Mouse (Mus musculus) embryonic facial prominence, embryonic 11.5 days (tissue): ENCODE results near the gene Gper1. TPM values are rescaled to one million over a fixed set of nuclear protein-coding genes. Genes with fewer than 3 reads are reported as not detected.

Experiments used
- ATAC-seq: fragments of 200-750 bp; cut with Nextera tagmentation; replicated peaks from 2 replicates; pipeline ENCODE4 v1.8.0; 2017; ENCODE audit warnings: low read depth; ENCODE audit not compliant: insufficient number of reproducible peaks, low FRiP score, low TSS enrichment
- DNase-seq: peaks from one replicate; pipeline ENCODE4 v3.0.0-alpha.2; 2015; ENCODE audit warnings: low spot score
- H3K27ac ChIP-seq: fragments of 300-500 bp; sonication (generic); replicated peaks from 2 replicates; pipeline ENCODE4 v1.5.1; 2014; ENCODE audit warnings: mild to moderate bottlenecking, low read depth, low read length, control low read depth
- H3K27me3 ChIP-seq: fragments of 300-500 bp; sonication (generic); 2 replicates; pipeline ENCODE4 v1.6.1; 2014; ENCODE audit warnings: mild to moderate bottlenecking, low read length, moderate library complexity, mixed read lengths; ENCODE audit not compliant: control insufficient read depth, insufficient read depth
- H3K36me3 ChIP-seq: fragments of 300-500 bp; sonication (generic); replicated peaks from 2 replicates; pipeline ENCODE4 v1.6.1; 2014; ENCODE audit warnings: low read depth, mild to moderate bottlenecking, low read length, moderate library complexity, mixed read lengths; ENCODE audit not compliant: control insufficient read depth, insufficient read depth
- H3K4me1 ChIP-seq: fragments of 300-500 bp; sonication (generic); 2 replicates; pipeline ENCODE4 v1.6.1; 2014; ENCODE audit warnings: low read length, mixed read lengths; ENCODE audit not compliant: control insufficient read depth, insufficient read depth
- H3K4me2 ChIP-seq: fragments of 300-500 bp; sonication (generic); 2 replicates; pipeline ENCODE4 v1.6.1; 2014; ENCODE audit warnings: low read depth, mild to moderate bottlenecking, control low read depth, low read length, moderate library complexity
- H3K4me3 ChIP-seq: fragments of 300-500 bp; sonication (generic); 2 replicates; pipeline ENCODE4 v1.5.1; 2014; ENCODE audit warnings: low read depth, low read length, control low read depth
- H3K9ac ChIP-seq: fragments of 300-500 bp; sonication (generic); replicated peaks from 2 replicates; pipeline ENCODE4 v1.6.1; 2014; ENCODE audit warnings: mild to moderate bottlenecking, control low read depth, low read length
- H3K9me3 ChIP-seq: fragments of 300-500 bp; sonication (generic); replicated peaks from 2 replicates; pipeline ENCODE4 v1.6.1; 2016; ENCODE audit warnings: mild to moderate bottlenecking, low read length, inconsistent platforms, mixed read lengths; ENCODE audit not compliant: control insufficient read depth
- WGBS: fragments of 180-500 bp; shearing (Covaris S2); extraction: QIAGEN DNeasy Blood & Tissue Kit; methylation state at CpG from one replicate; pipeline ENCODE4 v1.1.7; 2014; 5-methylcytosine and 5-hydroxymethylcytosine counted together
- polyA plus RNA-seq: library from polyadenylated mRNA; unstranded; fragments of >200 nt; fragmentation: Nextera tagmentation; extraction: Ambion mirVana; gene quantifications from 2 replicates; pipeline ENCODE4 v1.2.1, GENCODE M21; 2014

The Gper1 gene
- polyA plus RNA-seq, 1 experiment from 2014 or later, result 0.42 TPM

DNA sequence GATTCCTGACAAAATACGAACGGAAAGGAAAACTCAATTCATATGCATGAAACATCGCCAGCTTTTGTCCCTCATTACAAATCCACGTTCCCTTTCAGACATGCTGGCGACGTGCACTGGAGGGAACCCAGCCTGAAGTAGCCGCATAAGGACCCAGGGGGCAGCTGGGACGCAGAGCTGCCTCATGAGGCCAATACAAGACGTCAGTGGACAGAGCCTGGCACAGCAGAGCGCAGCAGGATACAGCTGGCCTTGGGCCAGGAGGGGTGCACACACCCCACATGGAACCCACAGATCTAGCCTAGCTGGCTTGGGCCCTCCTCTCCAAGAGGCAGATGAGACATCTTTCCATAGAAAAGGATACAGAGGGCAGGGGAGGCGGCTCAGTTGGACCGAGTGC lies 15.5 kb downstream of the Gper1 start:
- Histone ChIP-seq H3K27ac (no peak overlapping the region), H3K4me2 (no peak overlapping the region), H3K9me3 (no peaks in the 10 kb centered on the region), H3K36me3 (no peaks in the 10 kb centered on the region), H3K4me3 (no peak overlapping the region), H3K4me1 (no peaks in the 10 kb centered on the region), H3K27me3 (no peaks in the 10 kb centered on the region), H3K9ac (no peak overlapping the region)
- 86% methylated on average over 12 of the region's 12 CpGs for WGBS
- ATAC-seq (no peak), DNase-seq (no peak)

DNA sequence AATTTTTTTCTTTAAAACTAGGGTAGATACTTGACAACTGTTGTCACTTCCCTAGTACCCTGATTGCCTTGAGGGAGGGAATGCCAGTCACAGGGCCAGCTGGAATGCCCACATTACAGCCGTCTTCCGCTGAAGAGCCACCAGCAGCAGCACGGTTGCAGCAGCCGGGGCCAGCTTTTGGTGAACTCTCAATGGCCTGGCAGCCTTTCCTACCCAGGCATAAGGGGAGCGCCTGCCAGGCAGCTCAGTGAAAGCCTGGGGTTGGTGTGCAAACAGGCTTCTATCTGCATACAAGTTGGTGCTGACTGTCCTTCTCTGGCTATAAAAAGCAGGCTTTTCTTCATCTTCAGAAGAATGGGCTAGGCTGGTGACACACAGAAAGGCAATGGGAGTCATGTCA lies 17.5 kb downstream of the Gper1 start:
- H3K9me3 ChIP-seq, result no peaks in the 10 kb centered on the region
- no peak overlapping the region for H3K4me3 ChIP-seq
- no peaks in the 10 kb centered on the region for H3K36me3 ChIP-seq
- no peak overlapping the region for H3K27ac ChIP-seq
- no peaks in the 10 kb centered on the region for H3K27me3 ChIP-seq
- no peaks in the 10 kb centered on the region for H3K4me1 ChIP-seq
- no peak overlapping the region for H3K9ac ChIP-seq
- DNase-seq, result no peak
- H3K4me2 ChIP-seq, result no peak overlapping the region
- no peak for ATAC-seq
- WGBS, result 92% methylated on average over 5 of the region's 5 CpGs

GRCm38 (mm10) chr5:139440926-139441725 lies 18.2 kb downstream of the Gper1 start:
- Histone ChIP-seq H3K4me3 (no peak overlapping the region), H3K4me1 (no peaks in the 10 kb centered on the region), H3K27me3 (no peaks in the 10 kb centered on the region), H3K27ac (no peak overlapping the region), H3K36me3 (no peaks in the 10 kb centered on the region), H3K9ac (no peak overlapping the region), H3K4me2 (no peak overlapping the region), H3K9me3 (no peaks in the 10 kb centered on the region)
- ATAC-seq (no peak), DNase-seq (no peak)
- 93% methylated on average over 11 of the region's 11 CpGs for WGBS

DNA sequence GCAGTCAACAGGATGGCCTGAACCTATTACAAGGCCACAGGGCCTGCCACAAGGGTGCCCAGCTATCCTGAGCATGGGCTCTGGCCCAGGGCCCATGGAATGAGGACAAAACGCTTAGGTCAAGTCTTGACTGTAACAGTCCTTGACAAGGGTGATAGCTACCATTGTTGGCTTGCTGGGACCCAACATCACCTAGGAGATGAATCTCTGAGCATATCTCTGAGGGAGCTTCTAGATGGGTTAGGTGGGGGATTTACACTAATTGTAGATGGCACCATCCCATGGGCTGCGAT lies 18.7 kb downstream of the Gper1 start:
- DNase-seq, result no peak
- no peak for ATAC-seq
- no peaks in the 10 kb centered on the region for H3K27me3 ChIP-seq
- 95% methylated on average over 2 of the region's 2 CpGs for WGBS
- H3K4me3 ChIP-seq, result no peak overlapping the region
- no peak overlapping the region for H3K4me2 ChIP-seq
- no peak overlapping the region for H3K27ac ChIP-seq
- H3K9me3 ChIP-seq, result no peaks in the 10 kb centered on the region
- no peaks in the 10 kb centered on the region for H3K4me1 ChIP-seq
- no peak overlapping the region for H3K9ac ChIP-seq
- no peaks in the 10 kb centered on the region for H3K36me3 ChIP-seq

DNA sequence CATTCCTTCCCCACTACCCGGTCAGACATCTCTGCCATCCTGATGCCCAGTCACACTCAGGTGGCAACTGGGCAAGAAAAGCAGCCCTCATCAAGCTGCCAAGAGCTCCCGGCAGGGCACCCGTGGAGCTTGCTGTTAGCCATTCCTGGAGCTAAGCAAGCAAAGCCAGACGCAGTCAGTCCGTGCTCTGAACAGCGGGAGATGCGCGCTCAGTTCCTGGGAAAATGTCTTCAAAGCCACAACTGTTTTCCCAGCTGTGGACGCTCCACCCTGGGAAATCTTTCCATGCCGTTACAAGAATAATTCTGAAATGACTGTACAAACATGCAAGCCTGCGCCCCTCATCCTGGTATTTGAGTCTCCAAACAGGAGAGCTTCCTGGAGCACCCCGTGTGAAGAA lies 19.5 kb downstream of the Gper1 start:
- Histone ChIP-seq H3K4me2 (no peak overlapping the region), H3K4me3 (no peak overlapping the region), H3K27ac (no peak overlapping the region), H3K27me3 (no peaks in the 10 kb centered on the region), H3K36me3 (no peaks in the 10 kb centered on the region), H3K9me3 (no peaks in the 10 kb centered on the region), H3K4me1 (no peaks in the 10 kb centered on the region), H3K9ac (no peak overlapping the region)
- DNase-seq, result no peak
- ATAC-seq, result no peak
- WGBS, result 74% methylated on average over 12 of the region's 12 CpGs

DNA sequence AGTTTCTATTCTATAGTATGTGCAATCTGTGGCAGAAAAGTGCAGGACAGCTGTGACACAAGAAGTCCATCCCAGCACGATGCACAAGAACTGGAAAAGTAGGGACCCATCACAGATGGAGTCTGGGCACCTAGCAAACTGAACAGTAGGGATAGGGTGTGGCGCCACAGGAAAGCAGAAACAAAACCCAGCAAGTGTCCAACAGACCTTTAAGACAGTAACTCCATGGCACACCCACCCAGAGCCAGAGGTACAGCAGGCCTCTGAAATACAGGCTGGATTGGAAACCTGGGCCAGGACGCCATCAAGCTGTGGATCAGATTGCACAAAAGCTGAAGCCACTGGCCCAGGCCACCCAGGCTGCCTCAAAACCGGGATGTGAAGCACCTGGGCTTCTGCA lies 20.0 kb downstream of the Gper1 start:
- Histone ChIP-seq H3K4me3 (no peak overlapping the region), H3K36me3 (no peaks in the 10 kb centered on the region), H3K9ac (no peak overlapping the region), H3K4me1 (no peaks in the 10 kb centered on the region), H3K27me3 (no peaks in the 10 kb centered on the region), H3K9me3 (no peaks in the 10 kb centered on the region), H3K27ac (no peak overlapping the region), H3K4me2 (no peak overlapping the region)
- 72% methylated on average over 4 of the region's 4 CpGs for WGBS
- ATAC-seq (no peak), DNase-seq (no peak)

- no peak for ATAC-seq
- no peak overlapping the region for H3K4me3 ChIP-seq
- no peaks in the 10 kb centered on the region for H3K9me3 ChIP-seq
- no peaks in the 10 kb centered on the region for H3K36me3 ChIP-seq
- no peaks in the 10 kb centered on the region for H3K27me3 ChIP-seq
- H3K4me2 ChIP-seq, result no peak overlapping the region
- no peak overlapping the region for H3K27ac ChIP-seq
- DNase-seq, result no peak
- H3K4me1 ChIP-seq, result no peaks in the 10 kb centered on the region
- 88% methylated on average over 8 of the region's 8 CpGs for WGBS
- no peak overlapping the region for H3K9ac ChIP-seq
These were observed 22.3 kb downstream of the Gper1 start for GRCm38 (mm10) chr5:139445258-139445657.

GRCm38 (mm10) chr5:139448025-139448424 lies 25.1 kb downstream of the Gper1 start:
- Histone ChIP-seq H3K27ac (no peak overlapping the region), H3K9me3 (no peaks in the 10 kb centered on the region), H3K27me3 (no peaks in the 10 kb centered on the region), H3K4me3 (no peak overlapping the region), H3K4me1 (no peaks in the 10 kb centered on the region), H3K4me2 (no peak overlapping the region), H3K9ac (no peak overlapping the region), H3K36me3 (no peaks in the 10 kb centered on the region)
- ATAC-seq (no peak), DNase-seq (no peak)
- WGBS, result 79% methylated on average over 6 of the region's 6 CpGs
